Mouse (Mus musculus) subcutaneous adipose tissue, adult 2 months (tissue): ENCODE results near the gene Casp9. TPM values are rescaled to one million over a fixed set of nuclear protein-coding genes. Genes with fewer than 3 reads are reported as not detected.

Source experiments
- polyA plus RNA-seq: library from polyadenylated mRNA; depleted of rRNA; stranded (reverse); fragments of >200 nt; gene quantifications from 2 replicates; pipeline ENCODE4 v1.2.3, GENCODE M21; 2012; ENCODE audit warnings: low replicate concordance; rRNA removed

Casp9 gene
- 21.5 and 24.8 TPM in 2 replicates for polyA plus RNA-seq

GRCm38 (mm10) chr4:141793282-141794151, at the start of gene Casp9:
Gene Casp9, plus strand, starts transcription at chr4:141793612.

GRCm38 (mm10) chr4:141746578-141747346, 46.6 kb upstream of the Casp9 start, which contains the start of gene Agmat:
Gene Agmat, plus strand, starts transcription at chr4:141746672.

GRCm38 (mm10) chr4:141790524-141790990, 2.9 kb upstream of the Casp9 start, which contains the start of gene Dnajc16:
Gene Dnajc16, minus strand, starts transcription at chr4:141790931.

GRCm38 (mm10) chr4:141826060-141826459, 32.6 kb downstream of the Casp9 start, which contains the start of gene Cela2a:
Gene Cela2a, minus strand, starts transcription at chr4:141826160.

GRCm38 (mm10) chr4:141845999-141846398, 52.6 kb downstream of the Casp9 start, which contains the start of gene Ctrc:
Gene Ctrc, minus strand, starts transcription at chr4:141846359.

Other genes with a start within 250 kb of the Casp9 start
- gene Fblim1, start 187.5 kb upstream of the Casp9 start, polyA plus RNA-seq = 20.7 and 65.4 TPM in 2 replicates
- gene Tmem82, start 175.0 kb upstream of the Casp9 start, polyA plus RNA-seq = 0.46 and 0.86 TPM in 2 replicates
- 1.8 and 3.0 TPM in 2 replicates for gene Slc25a34, start 169.8 kb upstream of the Casp9 start, polyA plus RNA-seq
- 41.7 and 65.7 TPM in 2 replicates for gene Plekhm2, start 128.7 kb upstream of the Casp9 start, polyA plus RNA-seq
- gene Rsc1a1, start 108.0 kb upstream of the Casp9 start, polyA plus RNA-seq = 13.4 and 16.3 TPM in 2 replicates
- 10.9 and 18.8 TPM in 2 replicates for gene Ddi2, start 70.2 kb upstream of the Casp9 start, polyA plus RNA-seq
- 0.19 TPM in 1 of 2 replicates, not detected in the other for gene Agmat, start 46.9 kb upstream of the Casp9 start, polyA plus RNA-seq
- gene Dnajc16, start 2.7 kb upstream of the Casp9 start, polyA plus RNA-seq = 11.2 and 13.9 TPM in 2 replicates
- 0.86 and 2.0 TPM in 2 replicates for gene Cela2a, start 32.5 kb downstream of the Casp9 start, polyA plus RNA-seq
- 0.14 TPM in 1 of 2 replicates, not detected in the other for gene Ctrc, start 52.7 kb downstream of the Casp9 start, polyA plus RNA-seq
- gene Efhd2, start 81.3 kb downstream of the Casp9 start, polyA plus RNA-seq = 47.2 and 70.3 TPM in 2 replicates
- gene Fhad1, start 221.5 kb downstream of the Casp9 start, polyA plus RNA-seq = 0.19 TPM in 1 of 2 replicates, not detected in the other